Mouse (Mus musculus) inflammation-experienced regulatory T-cells, adult 6 months (primary cell): ENCODE results near the gene Thsd7b. TPM values are rescaled to one million over a fixed set of nuclear protein-coding genes. Genes with fewer than 3 reads are reported as not detected.
"Not testable (repeated sequence)": the region's sequence is repeated elsewhere in the genome, so short reads cannot be mapped to it uniquely, and the experiment has no call there.

Source experiments
- ATAC-seq: one replicate; pipeline ENCODE4 v1.8.0; 2017
- polyA plus RNA-seq, 3 experiments: library from polyadenylated mRNA; unstranded; fragments of 100-300 nt; shearing (Covaris generic); gene quantifications; one replicate each; pipeline ENCODE4 v1.2.1; 2017

Thsd7b gene
- polyA plus RNA-seq, 3 experiments from 2014 or later = 0.68 to 1.6 TPM; not detected in 1

- ATAC-seq = no peak
Measured at GRCm38 (mm10) chr1:129644252-129644861, 371.3 kb downstream of the Thsd7b start.

- not testable (repeated sequence) for ATAC-seq
Measured at GRCm38 (mm10) chr1:129651448-129651847, 378.3 kb downstream of the Thsd7b start.

GRCm38 (mm10) chr1:129658045-129658444, 384.9 kb downstream of the Thsd7b start:
- no peak for ATAC-seq

DNA sequence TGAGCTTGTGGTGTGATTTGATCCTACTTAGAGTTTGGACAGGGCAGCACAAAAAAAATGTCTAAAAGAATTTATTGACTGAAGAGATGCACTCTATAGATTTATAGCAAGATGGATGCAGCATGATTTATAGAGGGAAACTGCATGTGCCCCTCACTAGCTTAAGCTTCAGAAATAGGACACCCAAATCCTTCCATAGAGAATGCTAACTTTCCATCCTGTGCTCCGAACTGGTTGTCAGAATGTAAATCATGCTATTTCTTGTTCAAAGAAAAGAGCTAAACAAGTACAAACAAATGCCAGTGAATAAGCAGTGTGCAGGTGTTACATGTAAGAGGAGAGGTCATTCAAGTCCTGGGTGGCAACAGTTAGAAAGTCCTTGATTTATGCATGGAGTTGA, 402.8 kb downstream of the Thsd7b start:
- ATAC-seq = no peak

- ATAC-seq = no peak
Measured at GRCm38 (mm10) chr1:129678851-129679250, 405.7 kb downstream of the Thsd7b start.

DNA sequence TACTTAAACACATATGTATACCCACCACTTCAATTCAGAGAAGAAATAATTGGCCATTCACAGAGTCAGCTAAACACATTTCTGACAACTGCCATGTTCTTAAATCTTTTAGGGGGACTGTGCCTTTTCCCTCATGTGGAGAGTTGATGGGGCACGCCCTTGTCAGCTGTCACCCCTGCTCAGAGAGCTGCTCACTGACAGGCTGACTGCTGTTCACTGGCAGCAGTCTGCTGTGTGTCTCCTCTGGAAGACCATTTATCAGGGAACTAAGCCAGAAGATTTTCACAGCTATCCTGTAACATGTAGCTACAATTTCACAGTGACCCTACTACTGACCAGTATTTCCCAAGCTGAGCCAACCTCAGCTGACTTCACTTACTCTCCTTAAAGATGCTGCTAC, 432.6 kb downstream of the Thsd7b start:
- no peak for ATAC-seq

DNA sequence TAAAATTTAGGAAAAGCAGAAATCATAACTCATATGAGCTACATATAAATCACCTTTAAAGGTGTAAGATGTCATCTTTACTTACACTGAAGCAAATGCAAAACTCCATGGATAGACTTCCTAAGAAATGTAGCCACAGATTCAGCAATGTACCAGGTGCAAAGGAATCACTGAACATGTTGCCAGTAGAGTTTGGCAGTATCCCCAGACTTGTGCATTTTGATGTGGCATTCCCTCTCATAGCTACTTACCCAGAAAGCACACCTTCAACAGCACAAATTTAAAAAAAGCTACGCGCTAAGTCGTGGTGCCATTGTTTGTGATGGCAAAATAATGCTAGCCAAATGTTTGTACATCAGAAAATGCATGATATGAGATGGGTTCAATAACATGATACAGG, 439.6 kb downstream of the Thsd7b start:
- ATAC-seq = no peak

DNA sequence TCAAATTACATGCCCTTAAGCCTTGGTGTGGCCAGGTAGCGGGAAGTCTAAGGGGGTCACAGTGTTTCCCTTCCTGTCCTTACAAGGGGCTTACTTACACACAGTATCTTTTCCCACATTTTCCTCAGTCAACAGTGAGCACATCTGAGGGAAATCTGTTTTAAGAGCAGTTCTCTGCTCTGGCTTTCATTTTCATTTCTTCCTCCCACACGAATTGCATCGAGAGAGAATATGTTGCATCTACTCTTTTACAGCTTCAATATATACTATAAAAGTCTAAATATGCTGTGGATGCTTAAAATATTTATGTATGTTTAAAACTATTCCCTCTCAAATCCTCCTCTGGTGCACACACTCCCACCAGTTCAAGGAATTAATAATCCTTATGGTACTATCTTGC, 440.5 kb downstream of the Thsd7b start:
- ATAC-seq = no peak

DNA sequence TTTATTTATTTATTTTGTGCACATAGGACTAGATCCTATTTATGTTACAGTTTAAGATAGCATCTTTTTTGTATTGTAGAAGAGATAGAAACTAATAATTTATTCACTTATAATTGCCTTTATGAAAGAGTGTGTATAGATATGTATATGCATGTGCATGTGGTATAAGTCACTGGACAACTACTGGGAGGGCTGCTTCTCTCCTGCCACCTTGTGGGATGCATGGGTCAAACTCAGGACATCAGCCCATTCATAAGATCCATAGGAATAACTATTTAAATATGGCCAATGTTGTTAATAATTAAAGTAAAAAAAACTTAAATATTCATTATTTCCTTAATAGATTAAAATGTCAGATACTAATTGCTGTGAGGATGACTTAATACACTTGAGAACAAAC, 446.5 kb downstream of the Thsd7b start:
- ATAC-seq = no peak

DNA sequence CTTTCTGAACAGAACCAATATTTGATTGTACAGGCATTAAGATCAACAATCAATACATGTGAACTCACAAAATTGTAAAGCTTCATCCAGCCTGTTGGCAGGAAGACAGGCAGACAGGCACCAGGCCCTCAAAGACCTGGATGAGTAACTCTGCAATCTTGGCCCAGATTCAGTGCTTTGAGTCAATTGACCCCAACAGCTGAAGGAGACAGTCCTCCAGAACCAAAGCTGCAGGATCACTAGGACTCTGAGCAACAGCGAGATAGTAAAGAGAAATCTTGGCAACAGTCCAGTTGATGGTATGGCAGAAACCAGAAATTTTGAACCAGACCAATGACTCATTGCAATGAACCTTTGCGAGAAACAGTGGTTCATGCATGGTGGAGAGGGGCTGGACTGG, 458.9 kb downstream of the Thsd7b start:
- ATAC-seq = no peak

GRCm38 (mm10) chr1:129747595-129747994, 474.5 kb downstream of the Thsd7b start:
- no peak for ATAC-seq

DNA sequence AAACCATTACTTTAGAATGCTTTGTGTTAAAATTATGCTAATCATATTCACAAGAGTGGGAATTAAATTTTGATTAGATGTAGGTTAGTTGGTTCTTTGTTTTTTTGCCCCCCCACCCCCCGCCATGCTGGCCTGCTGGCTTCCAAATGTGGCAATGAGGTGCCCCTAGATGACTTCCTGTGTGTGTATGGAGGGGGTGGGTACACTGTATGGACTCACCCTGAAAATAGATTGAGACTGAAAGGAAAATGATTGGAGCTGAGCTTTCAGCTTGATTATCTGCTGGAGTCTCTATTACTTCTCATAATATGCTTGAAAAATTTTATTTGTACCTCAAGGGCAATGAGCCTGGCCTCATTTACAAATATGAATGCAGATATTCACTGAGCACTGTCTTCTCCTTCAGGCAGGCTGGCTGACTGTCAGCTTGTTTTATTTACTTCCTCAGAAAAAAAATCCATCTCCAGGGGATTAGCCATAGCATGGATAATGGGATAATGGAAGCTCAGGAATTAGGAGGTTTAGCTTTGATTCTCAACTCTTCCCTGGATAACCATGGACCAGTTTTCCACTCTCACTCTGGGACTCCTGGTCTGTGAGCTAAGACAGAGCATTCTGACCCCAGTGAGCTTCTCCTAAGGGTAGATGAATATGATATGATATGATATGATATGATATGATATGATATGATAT, 483.6 kb downstream of the Thsd7b start:
- ATAC-seq = no peak

- no peak for ATAC-seq
Measured at GRCm38 (mm10) chr1:129759003-129759402, 485.9 kb downstream of the Thsd7b start.

- no peak for ATAC-seq
Measured at GRCm38 (mm10) chr1:129761234-129761633, 488.1 kb downstream of the Thsd7b start.

GRCm38 (mm10) chr1:129764748-129765147, 491.6 kb downstream of the Thsd7b start:
- no peak for ATAC-seq

- no peak for ATAC-seq
Measured at GRCm38 (mm10) chr1:129777055-129777454, 504.0 kb downstream of the Thsd7b start.

DNA sequence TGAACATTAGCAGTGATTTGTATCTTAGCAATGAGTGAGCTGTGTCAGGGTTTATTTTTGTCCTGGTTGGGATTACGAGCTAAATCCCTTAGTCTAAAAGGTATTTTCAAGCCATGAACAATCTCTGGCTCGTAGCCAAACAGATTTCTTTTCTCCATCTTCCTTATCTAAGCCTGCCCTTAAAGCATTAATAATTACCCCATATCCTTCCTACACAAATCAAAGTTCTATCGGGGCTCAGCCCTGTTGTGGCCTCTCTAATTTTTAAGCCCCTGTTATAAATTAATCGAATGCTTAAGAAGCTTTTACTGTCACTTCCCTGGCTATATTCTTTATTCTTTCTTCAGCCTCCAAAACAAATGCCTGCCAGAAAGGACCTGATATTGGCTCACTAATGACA, 506.4 kb downstream of the Thsd7b start:
- ATAC-seq = no peak

- no peak for ATAC-seq
Measured at GRCm38 (mm10) chr1:129780589-129780988, 507.5 kb downstream of the Thsd7b start.

DNA sequence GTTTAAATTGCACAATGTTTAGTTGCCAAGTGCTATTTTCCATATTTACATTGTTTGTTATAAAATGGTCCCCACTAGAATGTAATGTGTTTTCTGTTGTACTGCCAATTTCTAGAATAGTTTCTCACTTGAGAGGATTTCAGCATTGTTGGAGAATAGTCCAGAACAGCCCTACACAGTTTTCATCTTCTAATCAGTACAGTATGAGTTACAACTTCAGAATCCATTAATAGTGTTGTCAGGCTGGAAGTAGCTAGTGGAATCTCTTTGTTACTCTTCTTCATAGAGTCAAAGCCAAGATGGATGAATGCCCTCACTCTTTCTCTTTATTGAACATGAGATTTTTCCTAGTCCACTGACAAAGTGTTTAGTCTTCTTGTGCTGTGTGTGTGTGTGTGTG, 525.4 kb downstream of the Thsd7b start:
- no peak for ATAC-seq

DNA sequence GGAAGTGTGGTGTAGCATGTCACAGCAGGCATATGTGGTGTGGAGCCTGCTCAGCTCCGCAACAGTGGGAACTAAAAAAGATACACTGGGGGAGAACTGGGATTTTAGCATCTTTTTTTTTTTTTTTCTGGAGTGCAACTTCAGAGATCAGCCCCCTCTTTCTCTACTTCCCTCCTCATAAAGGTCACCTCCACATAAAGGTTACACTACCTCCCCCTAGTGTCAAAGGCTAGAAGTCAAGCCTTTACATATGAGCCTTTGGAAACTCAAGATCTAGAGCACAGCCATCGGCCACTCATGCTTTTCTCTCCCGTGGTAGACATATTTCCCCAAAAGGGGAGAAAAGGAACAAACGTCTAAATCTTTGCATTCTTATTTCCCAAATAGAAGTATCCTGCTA, 553.8 kb downstream of the Thsd7b start:
- ATAC-seq = no peak

DNA sequence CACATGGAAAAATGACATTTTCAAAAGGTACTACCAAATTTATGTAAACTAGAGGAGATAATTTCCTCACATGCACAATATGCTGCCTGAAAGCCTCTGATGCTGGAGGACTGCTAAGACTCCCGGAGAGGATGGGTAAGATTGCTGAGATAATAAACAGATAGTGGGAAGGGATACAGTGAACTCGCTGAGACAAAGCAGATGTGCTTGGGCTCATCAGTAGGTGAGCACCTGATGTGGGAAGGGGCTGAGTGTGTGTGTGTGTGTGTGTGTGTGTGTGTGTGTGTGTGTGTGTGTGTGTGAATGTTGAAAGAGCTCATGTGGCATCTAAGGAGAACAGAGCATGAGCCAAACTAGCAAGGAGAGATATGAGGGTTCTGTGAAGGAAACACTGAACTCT, 564.2 kb downstream of the Thsd7b start:
- ATAC-seq = no peak

- ATAC-seq = no peak
Measured at GRCm38 (mm10) chr1:129837776-129838175, 564.7 kb downstream of the Thsd7b start.

DNA sequence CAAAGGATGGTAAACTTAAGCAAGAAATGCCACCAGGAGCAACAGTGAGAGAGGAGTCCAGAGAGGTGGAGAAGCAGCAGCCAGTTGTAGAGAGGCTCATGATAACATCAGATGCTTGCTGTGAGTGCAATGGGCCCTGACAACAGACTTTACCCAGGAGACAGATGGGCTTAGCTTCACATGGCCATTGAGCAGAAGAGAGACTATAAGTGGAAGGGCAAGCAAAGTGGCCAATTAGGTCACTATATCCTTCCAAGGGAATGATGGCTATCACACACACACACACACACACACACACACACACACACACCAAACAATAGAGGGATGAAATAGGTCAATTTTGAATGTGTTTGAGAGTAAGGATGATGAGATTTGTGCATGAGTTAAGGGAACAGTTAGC, 565.4 kb downstream of the Thsd7b start:
- no peak for ATAC-seq

GRCm38 (mm10) chr1:129843416-129843815, 570.3 kb downstream of the Thsd7b start:
- ATAC-seq = no peak
